Mouse (Mus musculus) forebrain, embryonic 16.5 days (tissue): ENCODE measurements around the gene Tax1bp3. TPM values are rescaled to one million over a fixed set of nuclear protein-coding genes. Genes with fewer than 3 reads are reported as not detected.

Experiments
- ATAC-seq: fragments of 200-750 bp; cut with Nextera tagmentation; 2 replicates; pipeline ENCODE4 v1.8.0; 2017; ENCODE audit warnings: mild to moderate bottlenecking, moderate library complexity
- H3K27ac ChIP-seq: fragments of 300-500 bp; sonication (generic); 2 replicates; pipeline ENCODE4 v1.5.1; 2014; ENCODE audit warnings: low read length, control low read depth
- H3K27me3 ChIP-seq: fragments of 300-500 bp; sonication (generic); replicated peaks from 2 replicates; pipeline ENCODE4 v1.6.1; 2014; ENCODE audit warnings: low read length; ENCODE audit not compliant: control insufficient read depth, insufficient read depth
- H3K36me3 ChIP-seq: fragments of 300-500 bp; sonication (generic); 2 replicates; pipeline ENCODE4 v1.6.1; 2014; ENCODE audit not compliant: control insufficient read depth, insufficient read depth
- H3K4me1 ChIP-seq: fragments of 300-500 bp; sonication (generic); replicated peaks from 2 replicates; pipeline ENCODE4 v1.6.1; 2014; ENCODE audit warnings: low read length; ENCODE audit not compliant: control insufficient read depth, insufficient read depth
- H3K4me2 ChIP-seq: fragments of 300-500 bp; sonication (generic); 2 replicates; pipeline ENCODE4 v1.6.1; 2014; ENCODE audit warnings: mild to moderate bottlenecking, low read length, control low read depth
- H3K4me3 ChIP-seq: fragments of 300-500 bp; sonication (generic); replicated peaks from 2 replicates; pipeline ENCODE4 v1.5.1; 2014; ENCODE audit warnings: mild to moderate bottlenecking, low read length, control low read depth
- H3K9ac ChIP-seq: fragments of 300-500 bp; sonication (generic); replicated peaks from 2 replicates; pipeline ENCODE4 v1.6.1; 2014; ENCODE audit warnings: low read depth, low read length, control low read depth
- H3K9me3 ChIP-seq: fragments of 300-500 bp; sonication (generic); 2 replicates; pipeline ENCODE4 v1.6.1; 2016; ENCODE audit warnings: low read length; ENCODE audit not compliant: control insufficient read depth
- WGBS: fragments of 180-500 bp; shearing (Covaris S2); extraction: QIAGEN DNeasy Blood & Tissue Kit; methylation state at CpG from one replicate; pipeline ENCODE4 v1.1.7; 2014; 5-methylcytosine and 5-hydroxymethylcytosine counted together
- polyA plus RNA-seq: library from polyadenylated mRNA; unstranded; fragments of >200 nt; fragmentation: Nextera tagmentation; extraction: Ambion mirVana; gene quantifications from 2 replicates; pipeline ENCODE4 v1.2.1, GENCODE M21; 2015

The Tax1bp3 gene
- polyA plus RNA-seq, 1 experiment from 2014 or later: 166 TPM

- Histone ChIP-seq H3K36me3 (no peaks in the 10 kb centered on the region; the same call in 1 of the 2 replicates), H3K4me3 (no peak overlapping the region), H3K27ac (no peak overlapping the region), H3K9me3 (no peaks in the 10 kb centered on the region), H3K27me3 (no peaks in the 10 kb centered on the region), H3K4me1 (0 out of 2 replicates have a peak, but pooled peaks cover 2% of the 10 kb centered on the region), H3K4me2 (no peak overlapping the region), H3K9ac (no peak overlapping the region)
- no peak for ATAC-seq
- 87% methylated on average over 8 of the region's 8 CpGs for WGBS
Observed at GRCm38 (mm10) chr11:73168071-73168470, 8.8 kb upstream of the Tax1bp3 start.

GRCm38 (mm10) chr11:73168576-73168975 lies 8.3 kb upstream of the Tax1bp3 start:
- 0 out of 2 replicates have a peak, but pooled peaks cover 2% of the 10 kb centered on the region for H3K4me1 ChIP-seq
- ATAC-seq: no peak
- H3K36me3 ChIP-seq: peaks cover 2% of the 10 kb centered on the region; the same call in 1 of the 2 replicates

GRCm38 (mm10) chr11:73169231-73169630 lies 7.7 kb upstream of the Tax1bp3 start:
- WGBS: 43% methylated on average over 4 of the region's 4 CpGs
- 0 out of 2 replicates have a peak, but pooled peaks cover 2% of the 10 kb centered on the region for H3K4me1 ChIP-seq
- peak; percentile 55 for ATAC-seq

More at GRCm38 (mm10) chr11:73168576-73168975, 8.3 kb upstream of the Tax1bp3 start:
- Histone ChIP-seq H3K27ac (no peak overlapping the region), H3K4me2 (no peak overlapping the region), H3K9me3 (no peaks in the 10 kb centered on the region), H3K4me3 (no peak overlapping the region), H3K27me3 (no peaks in the 10 kb centered on the region), H3K9ac (no peak overlapping the region)
- WGBS: 78% methylated on average over 6 of the region's 6 CpGs

GRCm38 (mm10) chr11:73172186-73172585 lies 4.7 kb upstream of the Tax1bp3 start:
- Histone ChIP-seq H3K27me3 (no peaks in the 10 kb centered on the region), H3K4me1 (peaks cover 16% of the 10 kb centered on the region), H3K27ac (no peak overlapping the region), H3K9me3 (no peaks in the 10 kb centered on the region), H3K4me3 (no peak overlapping the region), H3K36me3 (peaks cover 2% of the 10 kb centered on the region; the same call in 1 of the 2 replicates), H3K9ac (no peak overlapping the region), H3K4me2 (no peak overlapping the region)
- WGBS: 48% methylated on average over 5 of the region's 5 CpGs
- no peak for ATAC-seq

More at GRCm38 (mm10) chr11:73169231-73169630, 7.7 kb upstream of the Tax1bp3 start:
- no peaks in the 10 kb centered on the region for H3K27me3 ChIP-seq
- H3K4me2 ChIP-seq: no peak overlapping the region
- H3K9ac ChIP-seq: no peak overlapping the region
- no peak overlapping the region for H3K27ac ChIP-seq
- H3K36me3 ChIP-seq: peaks cover 2% of the 10 kb centered on the region; the same call in 1 of the 2 replicates
- no peak overlapping the region for H3K4me3 ChIP-seq
- H3K9me3 ChIP-seq: no peaks in the 10 kb centered on the region

GRCm38 (mm10) chr11:73175612-73176011 lies 1.3 kb upstream of the Tax1bp3 start:
- H3K27ac ChIP-seq: no peak overlapping the region
- H3K4me2 ChIP-seq: peak overlapping the region; percentile 85
- H3K4me3 ChIP-seq: peak overlapping the region; percentile 95
- no peaks in the 10 kb centered on the region for H3K9me3 ChIP-seq
- H3K27me3 ChIP-seq: no peaks in the 10 kb centered on the region
- no peak for ATAC-seq
- H3K4me1 ChIP-seq: peaks cover 37% of the 10 kb centered on the region
- 49% methylated on average over 8 of the region's 8 CpGs for WGBS
- H3K9ac ChIP-seq: peak overlapping the region; percentile 88; the same call in 1 of the 2 replicates
- H3K36me3 ChIP-seq: peaks cover 2% of the 10 kb centered on the region; the same call in 1 of the 2 replicates

GRCm38 (mm10) chr11:73176186-73176585 lies 697 bp upstream of the Tax1bp3 start:
- ATAC-seq: no peak
- WGBS: 1% methylated on average over 15 of the region's 15 CpGs
- H3K27me3 ChIP-seq: no peaks in the 10 kb centered on the region

GRCm38 (mm10) chr11:73177509-73177875 lies 609 bp downstream of the Tax1bp3 start:
- H3K27me3 ChIP-seq: no peaks in the 10 kb centered on the region
- H3K27ac ChIP-seq: peak overlapping the region; percentile 69; the same call in 1 of the 2 replicates
- H3K9me3 ChIP-seq: no peaks in the 10 kb centered on the region
- H3K4me2 ChIP-seq: peak overlapping the region; percentile 75
- peak overlapping the region; percentile 95 for H3K4me3 ChIP-seq
- ATAC-seq: peak; percentile 60
- H3K9ac ChIP-seq: peak overlapping the region; percentile 72
- H3K4me1 ChIP-seq: peaks cover 35% of the 10 kb centered on the region
- WGBS: under 1% methylated on average over 28 of the region's 28 CpGs
- H3K36me3 ChIP-seq: peaks cover 2% of the 10 kb centered on the region; the same call in 1 of the 2 replicates

More at GRCm38 (mm10) chr11:73176186-73176585, 697 bp upstream of the Tax1bp3 start:
- Histone ChIP-seq H3K4me1 (peaks cover 37% of the 10 kb centered on the region), H3K9ac (peak overlapping the region; percentile 88), H3K36me3 (peaks cover 2% of the 10 kb centered on the region; the same call in 1 of the 2 replicates), H3K4me3 (peak overlapping the region; percentile 95), H3K27ac (peak overlapping the region; percentile 88), H3K9me3 (no peaks in the 10 kb centered on the region), H3K4me2 (peak overlapping the region; percentile 85)

GRCm38 (mm10) chr11:73177895-73178294 lies 1.0 kb downstream of the Tax1bp3 start:
- Histone ChIP-seq H3K4me2 (peak overlapping the region; percentile 75), H3K9me3 (no peaks in the 10 kb centered on the region), H3K9ac (peak overlapping the region; percentile 72), H3K4me3 (peak overlapping the region; percentile 95), H3K27me3 (no peaks in the 10 kb centered on the region), H3K4me1 (peaks cover 35% of the 10 kb centered on the region), H3K27ac (no peak overlapping the region), H3K36me3 (peaks cover 2% of the 10 kb centered on the region; the same call in 1 of the 2 replicates)
- ATAC-seq: no peak
- 0% methylated on average over 2 of the region's 2 CpGs for WGBS

DNA sequence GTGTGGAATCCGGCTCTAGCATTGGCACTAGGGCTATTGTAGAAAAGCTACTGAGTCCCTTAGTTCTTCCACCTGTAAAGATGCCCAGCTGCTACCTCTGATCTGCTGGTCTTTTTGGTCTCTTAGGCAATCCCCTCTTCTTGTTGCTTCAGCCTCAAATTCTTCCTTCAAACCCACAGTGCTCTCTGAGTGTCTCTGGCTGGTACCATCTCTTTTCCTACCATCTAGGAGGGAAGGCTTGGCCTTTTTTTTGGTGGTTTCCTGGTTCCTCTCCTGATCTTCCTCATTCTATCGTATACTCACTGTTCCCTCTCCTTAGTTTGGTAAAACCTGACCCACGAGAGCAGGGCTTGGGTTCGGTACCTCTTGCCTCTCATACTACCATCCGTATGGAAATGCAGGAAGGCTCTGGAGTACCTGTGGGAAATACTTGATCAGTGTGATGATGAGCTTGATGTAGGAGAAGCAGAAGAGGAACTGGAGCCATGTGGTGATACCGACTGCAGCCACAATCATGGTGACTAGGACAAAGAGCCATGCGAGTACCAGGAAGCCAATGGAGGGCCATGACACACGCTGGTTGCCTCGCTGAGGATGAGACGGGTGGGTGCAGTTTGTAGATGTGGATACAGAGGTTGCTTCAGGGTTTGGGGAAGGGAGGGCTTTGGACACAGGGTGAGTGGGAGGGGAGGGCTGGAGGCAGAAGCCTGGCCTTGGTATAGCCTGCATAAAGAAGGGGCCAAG lies 9.2 kb downstream of the Tax1bp3 start:
- ATAC-seq: no peak
- Histone ChIP-seq H3K4me2 (no peak overlapping the region), H3K9me3 (no peaks in the 10 kb centered on the region), H3K27ac (no peak overlapping the region), H3K36me3 (peaks cover 14% of the 10 kb centered on the region), H3K4me1 (no peaks in the 10 kb centered on the region), H3K9ac (no peak overlapping the region), H3K4me3 (no peak overlapping the region), H3K27me3 (no peaks in the 10 kb centered on the region)
- 92% methylated on average over 10 of the region's 10 CpGs for WGBS
